Mouse (Mus musculus) brain, embryonic 14.5 days (tissue): Measurements from ENCODE around the gene Zbtb18. TPM values are rescaled to one million over a fixed set of nuclear protein-coding genes. Genes with fewer than 3 reads are reported as not detected.

Experiments
- DNase-seq: peaks from one replicate; pipeline ENCODE4 v3.0.0-alpha.2; 2011; ENCODE audit warnings: low read depth
- CTCF ChIP-seq: fragments of 200-500 bp; IDR thresholded peaks from 2 replicates; pipeline ENCODE4 v1.5.1; 2012; ENCODE audit warnings: inconsistent platforms, mild to moderate bottlenecking, moderate library complexity, borderline replicate concordance; ENCODE audit not compliant: insufficient read depth, insufficient read length; ENCODE audit errors: extremely low read depth
- POLR2A ChIP-seq: fragments of 200-500 bp; IDR thresholded peaks from 2 replicates; pipeline ENCODE4 v1.6.1; 2012; ENCODE audit warnings: mild to moderate bottlenecking, inconsistent platforms, borderline replicate concordance; ENCODE audit not compliant: poor library complexity, insufficient read depth, insufficient read length, severe bottlenecking; ENCODE audit errors: extremely low read depth
- polyA plus RNA-seq: library from polyadenylated mRNA; depleted of rRNA; stranded (reverse); fragments of >200 nt; gene quantifications from 2 replicates; pipeline ENCODE4 v1.2.3, GENCODE M21; 2012

Zbtb18 gene
- polyA plus RNA-seq, 1 experiment, result 56.4 TPM

- peak; percentile 100 for DNase-seq
- TF ChIP-seq POLR2A (peak; percentile 30; the same call in 1 of the 2 replicates), CTCF (peak; percentile 25; the same call in 1 of the 2 replicates)
Measured at GRCm38 (mm10) chr1:177441492-177442195, 507 bp upstream of the Zbtb18 start.

GRCm38 (mm10) chr1:177442821-177443723 is 921 bp downstream of the Zbtb18 start:
- peak; percentile 54 for DNase-seq
- TF ChIP-seq CTCF (no peak), POLR2A (no peak)

- DNase-seq, result no peak
- TF ChIP-seq CTCF (no peak), POLR2A (no peak)
Measured at GRCm38 (mm10) chr1:177443724-177444482, 1.8 kb downstream of the Zbtb18 start.

- TF ChIP-seq CTCF (no peak), POLR2A (0 out of 2 replicates have a peak, but pooled peaks have one; percentile 33)
- DNase-seq, result peak; percentile 95
Measured at GRCm38 (mm10) chr1:177444483-177444810, 2.3 kb downstream of the Zbtb18 start.

GRCm38 (mm10) chr1:177444941-177445340 is 2.8 kb downstream of the Zbtb18 start:
- TF ChIP-seq CTCF (no peak), POLR2A (no peak)
- no peak for DNase-seq

- peak; percentile 64 for DNase-seq
- TF ChIP-seq CTCF, result no peak
- no peak for TF ChIP-seq POLR2A
Measured at GRCm38 (mm10) chr1:177445461-177446130, 3.4 kb downstream of the Zbtb18 start.

- TF ChIP-seq CTCF, result no peak
- no peak for TF ChIP-seq POLR2A
- DNase-seq, result peak; percentile 90
Measured at GRCm38 (mm10) chr1:177447086-177447485, 4.9 kb downstream of the Zbtb18 start.

- peak; percentile 47 for DNase-seq
- TF ChIP-seq POLR2A (no peak), CTCF (no peak)
Measured at GRCm38 (mm10) chr1:177447541-177448111, 5.5 kb downstream of the Zbtb18 start.

- no peak for TF ChIP-seq CTCF
- no peak for TF ChIP-seq POLR2A
- DNase-seq, result peak; percentile 61
Measured at GRCm38 (mm10) chr1:177448121-177448561, 6.0 kb downstream of the Zbtb18 start.

- DNase-seq, result peak; percentile 48
Measured at GRCm38 (mm10) chr1:177448921-177449320, 6.8 kb downstream of the Zbtb18 start.

GRCm38 (mm10) chr1:177449857-177450256 is 7.7 kb downstream of the Zbtb18 start:
- peak; percentile 69 for DNase-seq

More at GRCm38 (mm10) chr1:177448921-177449320, 6.8 kb downstream of the Zbtb18 start:
- TF ChIP-seq POLR2A, result no peak
- TF ChIP-seq CTCF, result no peak

- TF ChIP-seq POLR2A (no peak), CTCF (no peak)
- DNase-seq, result peak; percentile 47
Measured at GRCm38 (mm10) chr1:177451041-177451440, 8.9 kb downstream of the Zbtb18 start.
